Mouse (Mus musculus) stomach, postnatal 0 days (tissue): ENCODE results near the gene Emp3.

ENCODE experiments used
- CTCF ChIP-seq: IDR thresholded peaks from 2 replicates; pipeline ENCODE4 v1.5.1; 2016; ENCODE audit warnings: antibody characterized with exemption, low read depth, mild to moderate bottlenecking, moderate library complexity
- EP300 ChIP-seq: optimal IDR thresholded peaks from 2 replicates; pipeline ENCODE3; 2016; ENCODE audit warnings: antibody characterized with exemption

DNA sequence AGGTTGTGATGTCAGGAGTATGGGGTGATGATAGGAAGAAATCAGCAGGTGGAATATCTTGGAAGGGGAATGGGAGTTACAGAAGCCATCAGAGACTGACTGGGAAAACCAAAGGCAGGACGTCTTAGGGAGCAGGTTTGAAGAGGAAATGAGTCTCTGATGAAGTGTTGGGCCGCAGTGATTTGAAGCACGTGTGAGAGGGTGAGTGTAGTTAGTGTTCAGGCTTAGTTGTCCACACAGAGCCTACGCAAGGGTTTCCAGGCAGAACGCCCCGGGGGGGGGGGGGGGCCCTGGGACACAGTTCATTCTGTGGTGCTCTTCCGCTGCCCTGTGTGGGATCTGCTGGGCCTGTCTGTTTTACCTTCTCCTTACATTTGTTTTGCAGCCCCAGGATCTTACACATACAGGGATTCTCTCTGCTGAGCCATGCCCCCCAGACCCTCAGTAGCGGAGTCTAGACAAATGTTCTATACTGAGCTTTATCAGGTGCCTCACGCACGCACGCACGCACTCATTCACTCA, 18.7 kb downstream of the Emp3 start:
- no peak for TF ChIP-seq CTCF
- no peak for TF ChIP-seq EP300
